Mouse (Mus musculus) gastrocnemius, adult 8-10 months (tissue): Measurements from ENCODE around the gene Extl2. TPM values are rescaled to one million over a fixed set of nuclear protein-coding genes. Genes with fewer than 3 reads are reported as not detected.

Experiments used
- microRNA-seq: library from miRNA; unstranded; fragments of <30 nt; microRNA quantifications from one replicate; pipeline ENCODE4 v1.2.0, GENCODE M21; 2022
- total RNA-seq, 4 experiments: library from RNA; stranded (reverse); gene quantifications; 2 replicates each; pipeline ENCODE4 v1.2.4; 2022

Extl2 gene
- total RNA-seq, 4 experiments from 2014 or later = 12.5 to 17.6 (median 15.5) TPM

Small RNA genes within 50 kb of the gene (microRNA-seq; reads per million reads assigned to microRNA genes)
- gene Mir669n = not detected

Other genes starting within 250 kb of the Extl2 start
- 1 to 10 TPM; 5.5 to 8.0 (median 7.2) TPM for gene Dph5, start 119.6 kb upstream of the Extl2 start, total RNA-seq
- 1 to 10 TPM; 2.2 to 6.9 (median 4.5) TPM for gene Slc30a7, start 56 bp upstream of the Extl2 start, total RNA-seq
- 1 to 10 TPM; 1.4 to 2.3 (median 2.0) TPM for gene Vcam1, start 122.2 kb downstream of the Extl2 start, total RNA-seq
- not detected for gene Gpr88, start 246.0 kb downstream of the Extl2 start, total RNA-seq